Mouse (Mus musculus) small intestine, adult 2 months (tissue): ENCODE data around the gene Tbc1d8. TPM values are rescaled to one million over a fixed set of nuclear protein-coding genes. Genes with fewer than 3 reads are reported as not detected.
A peak's percentile ranks its signal among the peaks of the same experiment; 100 is the strongest.

Experiments used
- H3K27ac ChIP-seq: fragments of 200-500 bp; 2 replicates; pipeline ENCODE4 v1.5.1; 2012; ENCODE audit warnings: low read depth, low read length, control low read depth, inconsistent platforms; ENCODE audit not compliant: insufficient read depth
- H3K27me3 ChIP-seq: fragments of 200-500 bp; 2 replicates; pipeline ENCODE4 v1.6.1; 2012; ENCODE audit warnings: mild to moderate bottlenecking, moderate library complexity, low read length, inconsistent platforms; ENCODE audit not compliant: control insufficient read depth, insufficient read depth
- H3K36me3 ChIP-seq: fragments of 200-500 bp; 2 replicates; pipeline ENCODE4 v1.6.1; 2012; ENCODE audit warnings: mild to moderate bottlenecking, low read length, control low read depth, inconsistent platforms; ENCODE audit not compliant: control insufficient read depth, insufficient read depth
- H3K4me1 ChIP-seq: fragments of 200-500 bp; 2 replicates; pipeline ENCODE4 v1.6.1; 2012; ENCODE audit warnings: low read length, inconsistent platforms, mixed read lengths; ENCODE audit not compliant: control insufficient read depth, insufficient read depth, insufficient read length
- H3K4me3 ChIP-seq: fragments of 200-500 bp; 2 replicates; pipeline ENCODE4 v1.5.1; 2012; ENCODE audit warnings: low read depth, mild to moderate bottlenecking, control low read depth, inconsistent platforms, low read length, moderate library complexity
- CTCF ChIP-seq: fragments of 200-500 bp; IDR thresholded peaks from 2 replicates; pipeline ENCODE4 v1.5.1; 2012; ENCODE audit warnings: low read depth, mild to moderate bottlenecking, control low read depth, inconsistent platforms, low read length, moderate library complexity, mixed read lengths; ENCODE audit not compliant: insufficient replicate concordance, insufficient read length; ENCODE audit errors: extremely low read depth
- POLR2A ChIP-seq: fragments of 200-500 bp; IDR thresholded peaks from 2 replicates; pipeline ENCODE4 v1.6.1; 2012; ENCODE audit warnings: low read depth, mild to moderate bottlenecking, control low read depth, inconsistent platforms, low read length, moderate library complexity
- WGBS: fragments of 180-500 bp; shearing (Covaris S2); methylation state at CpG from one replicate; pipeline ENCODE4 v1.1.7; 2018; 5-methylcytosine and 5-hydroxymethylcytosine counted together
- polyA plus RNA-seq: library from polyadenylated mRNA; depleted of rRNA; stranded (reverse); fragments of >200 nt; gene quantifications from 2 replicates; pipeline ENCODE4 v1.2.3, GENCODE M21; 2012

Tbc1d8 gene
- polyA plus RNA-seq, 1 experiment, result 13.1 TPM

DNA sequence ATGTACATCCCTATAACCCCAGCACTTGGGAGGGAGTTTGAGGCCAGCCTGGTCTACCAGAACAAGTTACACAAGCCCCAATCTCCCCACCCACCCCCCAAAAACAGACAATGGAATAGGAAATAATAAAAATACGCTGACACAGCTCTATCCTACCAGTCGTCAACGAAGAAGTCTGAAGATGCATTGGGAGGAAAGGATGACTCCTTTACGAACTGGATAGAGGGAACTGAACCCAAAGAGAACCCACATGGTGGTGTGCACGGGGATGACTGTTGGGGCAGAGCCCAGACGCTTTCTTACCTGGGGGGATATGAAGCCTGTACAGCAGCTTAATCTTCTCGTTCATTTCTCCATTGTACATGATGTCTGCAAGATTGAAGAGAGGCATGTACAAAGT is 102.4 kb downstream of the Tbc1d8 start:
- H3K36me3 ChIP-seq, result peaks cover 31% of the 10 kb centered on the region
- H3K4me3 ChIP-seq, result no peak overlapping the region
- TF ChIP-seq CTCF (no peak), POLR2A (no peak)
- no peaks in the 10 kb centered on the region for H3K27me3 ChIP-seq
- H3K27ac ChIP-seq, result no peak overlapping the region
- H3K4me1 ChIP-seq, result no peaks in the 10 kb centered on the region
- WGBS, result 77% methylated on average over 7 of the region's 7 CpGs

DNA sequence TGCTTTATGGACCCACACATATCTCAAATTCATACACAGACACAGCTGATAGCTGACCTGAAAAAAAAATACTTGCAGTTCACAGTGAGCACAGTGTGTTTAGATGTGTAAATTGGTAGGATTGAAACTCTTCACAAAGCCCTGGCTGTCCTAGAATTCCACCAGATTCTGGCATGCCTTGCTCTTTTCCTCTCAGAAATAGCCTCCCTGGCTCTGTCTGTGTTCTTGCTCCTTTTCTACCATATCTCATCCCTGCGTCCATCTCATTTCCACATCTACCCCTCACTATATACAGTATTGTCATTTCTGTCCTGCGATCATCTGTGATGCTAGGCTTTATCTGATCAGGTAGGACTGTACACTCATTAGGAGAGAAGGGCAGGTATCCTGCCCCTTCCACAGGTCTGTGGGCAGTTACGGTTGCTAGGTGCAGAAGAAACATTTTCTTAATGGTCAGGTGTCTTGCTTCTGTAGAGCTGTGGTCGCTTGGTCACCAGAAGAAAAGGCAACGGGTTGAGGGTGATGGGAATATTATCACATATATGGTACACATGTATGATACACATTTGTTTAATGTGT is 104.2 kb downstream of the Tbc1d8 start:
- no peak overlapping the region for H3K4me3 ChIP-seq
- H3K27ac ChIP-seq, result no peak overlapping the region
- TF ChIP-seq POLR2A, result no peak
- TF ChIP-seq CTCF, result no peak
- 76% methylated on average over 5 of the region's 5 CpGs for WGBS
- H3K4me1 ChIP-seq, result no peaks in the 10 kb centered on the region
- H3K27me3 ChIP-seq, result no peaks in the 10 kb centered on the region
- peaks cover 46% of the 10 kb centered on the region for H3K36me3 ChIP-seq

DNA sequence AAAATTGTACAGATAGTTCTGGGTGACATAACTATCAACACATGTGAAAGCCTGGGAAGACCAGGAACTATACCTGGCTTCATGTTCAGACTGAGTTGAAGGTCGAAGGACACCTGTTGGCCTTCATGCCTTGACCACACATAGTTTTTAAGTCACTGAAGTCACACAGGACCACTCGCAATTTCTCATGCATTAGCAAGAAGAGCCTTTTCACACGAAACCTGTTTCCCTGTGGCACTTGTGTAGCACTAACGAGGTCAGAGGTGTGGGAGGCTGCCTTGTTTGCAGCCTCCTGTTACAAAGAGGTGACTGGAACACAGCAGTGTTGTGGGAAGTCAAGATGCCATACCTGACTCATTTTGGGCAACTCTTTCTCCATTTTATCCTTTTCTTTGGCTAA is 105.2 kb downstream of the Tbc1d8 start:
- Histone ChIP-seq H3K4me3 (no peak overlapping the region), H3K27ac (no peak overlapping the region), H3K27me3 (no peaks in the 10 kb centered on the region), H3K4me1 (peaks cover 3% of the 10 kb centered on the region; the same call in 1 of the 2 replicates), H3K36me3 (peaks cover 46% of the 10 kb centered on the region)
- WGBS, result 63% methylated on average over 4 of the region's 4 CpGs
- TF ChIP-seq CTCF (no peak), POLR2A (no peak)

DNA sequence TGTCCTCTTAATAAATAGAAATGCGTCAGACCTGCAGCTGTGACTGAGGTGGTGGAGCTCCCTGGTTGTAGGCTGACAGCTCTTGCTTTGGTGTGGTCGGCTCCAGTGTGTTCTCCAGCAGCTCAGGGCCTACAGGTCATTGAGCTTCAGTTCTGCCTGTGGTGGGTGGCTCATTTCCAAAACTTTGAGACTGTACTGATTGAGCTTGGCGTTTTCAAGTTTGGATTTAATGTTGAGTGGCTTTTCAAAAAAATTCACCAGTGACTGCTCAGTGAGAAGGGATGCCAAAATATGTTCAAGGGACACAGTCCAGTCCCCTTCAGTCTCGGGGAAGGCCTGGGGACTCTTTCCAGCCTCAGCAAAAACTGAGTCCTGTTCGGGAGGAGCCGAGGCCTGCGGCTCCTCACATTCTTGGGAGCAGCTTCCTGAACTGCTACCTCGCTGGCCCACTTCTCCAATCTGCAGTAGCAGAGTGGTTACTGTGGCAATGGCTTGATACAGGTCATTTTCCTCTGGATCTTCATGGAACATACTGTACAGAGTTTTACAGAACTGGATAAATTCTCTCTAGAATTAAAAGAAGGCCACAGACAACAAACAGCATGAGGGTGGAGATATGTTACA is 106.2 kb downstream of the Tbc1d8 start:
- 73% methylated on average over 8 of the region's 8 CpGs for WGBS
- TF ChIP-seq POLR2A (no peak), CTCF (no peak)
- Histone ChIP-seq H3K4me1 (peaks cover 3% of the 10 kb centered on the region; the same call in 1 of the 2 replicates), H3K4me3 (no peak overlapping the region), H3K27me3 (no peaks in the 10 kb centered on the region), H3K27ac (no peak overlapping the region), H3K36me3 (peaks cover 46% of the 10 kb centered on the region)

DNA sequence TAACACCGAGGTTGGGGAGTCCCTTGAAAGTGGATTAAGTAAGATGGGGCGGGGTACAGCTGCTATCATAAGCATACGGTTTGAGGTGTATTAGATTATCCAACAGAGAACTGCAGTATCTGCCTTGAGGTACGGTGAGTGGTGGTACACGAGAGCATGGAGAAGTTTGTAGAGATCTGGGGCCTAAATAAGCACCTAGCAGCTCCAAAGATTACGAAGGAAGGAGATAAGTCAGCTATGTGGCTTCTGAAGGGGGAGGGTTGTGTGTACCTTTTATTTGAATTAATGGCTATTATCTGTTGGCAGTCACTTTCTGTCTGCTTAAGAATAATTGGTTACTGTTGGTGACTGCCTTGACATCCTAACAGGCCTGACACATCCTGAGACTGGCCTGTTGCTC is 108.1 kb downstream of the Tbc1d8 start:
- 65% methylated on average over 6 of the region's 6 CpGs for WGBS
- H3K27ac ChIP-seq, result no peak overlapping the region
- TF ChIP-seq POLR2A, result no peak
- peaks cover 4% of the 10 kb centered on the region; the same call in 1 of the 2 replicates for H3K4me1 ChIP-seq
- H3K27me3 ChIP-seq, result no peaks in the 10 kb centered on the region
- peaks cover 44% of the 10 kb centered on the region for H3K36me3 ChIP-seq
- H3K4me3 ChIP-seq, result no peak overlapping the region

DNA sequence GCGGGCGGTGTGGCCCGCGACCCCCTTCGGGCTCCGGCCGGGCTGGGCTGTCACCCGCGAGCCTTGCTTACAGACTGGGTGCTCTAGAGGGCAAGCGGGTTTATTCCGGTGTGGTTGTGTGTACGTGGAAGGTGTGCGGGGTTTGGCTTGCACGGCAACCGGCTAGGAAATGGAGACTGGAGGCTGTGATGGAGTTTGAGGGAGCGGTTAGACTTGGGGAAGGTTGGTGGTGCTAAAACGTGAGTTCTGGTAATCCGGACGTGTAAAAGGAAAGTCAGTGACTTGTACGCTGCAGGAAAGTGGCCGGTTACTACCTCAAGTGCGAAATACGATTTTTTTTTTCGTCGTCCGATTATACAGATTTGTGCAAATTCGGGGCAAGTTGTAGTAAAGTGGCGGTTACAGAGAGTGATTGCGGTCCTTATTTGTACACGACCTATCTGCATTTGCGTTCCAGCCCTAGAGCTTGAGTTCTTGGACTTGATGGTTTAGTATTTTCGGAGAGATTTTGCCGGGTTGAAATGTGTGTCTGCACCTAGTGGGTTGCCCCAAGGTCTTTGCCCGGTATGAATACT is 110.2 kb downstream of the Tbc1d8 start:
- Histone ChIP-seq H3K4me3 (peak overlapping the region; percentile 84), H3K27ac (peak overlapping the region; percentile 64), H3K4me1 (peaks cover 4% of the 10 kb centered on the region; the same call in 1 of the 2 replicates), H3K36me3 (peaks cover 36% of the 10 kb centered on the region), H3K27me3 (no peaks in the 10 kb centered on the region)
- TF ChIP-seq POLR2A, result no peak
- under 1% methylated on average over 34 of the region's 34 CpGs for WGBS

DNA sequence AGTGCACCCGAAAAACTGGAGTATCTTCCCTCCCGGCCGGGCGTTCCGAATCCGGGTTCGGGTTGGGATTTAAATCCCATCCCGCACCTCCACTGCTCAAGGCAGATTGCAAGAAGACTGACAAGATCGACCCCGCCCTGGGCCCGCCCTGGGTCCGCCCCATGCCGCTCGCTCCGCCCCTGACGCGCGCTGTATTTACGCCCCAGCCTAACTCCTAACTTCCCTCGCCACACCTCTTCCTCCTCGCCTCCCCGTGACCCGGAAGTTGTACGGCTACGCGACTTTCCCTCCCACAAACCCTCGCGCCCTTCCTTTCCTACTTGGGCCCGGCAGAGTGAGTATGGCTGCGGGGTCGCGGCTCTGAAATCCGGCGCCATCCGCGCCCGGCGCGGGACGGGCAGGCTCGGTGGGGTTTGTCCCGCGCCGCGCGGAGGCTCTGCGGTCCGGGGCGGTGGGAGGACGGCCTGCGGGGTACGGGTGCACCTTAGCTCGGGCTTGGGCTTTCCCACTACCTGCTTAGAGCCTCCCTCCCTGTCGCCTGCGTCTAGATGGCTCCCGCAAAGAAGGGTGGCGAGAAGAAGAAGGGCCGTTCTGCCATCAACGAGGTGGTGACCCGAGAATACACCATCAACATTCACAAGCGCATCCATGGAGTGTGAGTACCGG is 110.8 kb downstream of the Tbc1d8 start, which contains the start of gene Rpl31:
Gene Rpl31, plus strand, starts transcription at position 242 of the 666 bp plus-strand sequence.
- Histone ChIP-seq H3K27me3 (no peaks in the 10 kb centered on the region), H3K27ac (peak within 1 kb of the TSS; percentile 64), H3K4me3 (peak within 1 kb of the TSS; percentile 84), H3K4me1 (peaks cover 4% of the 10 kb centered on the region; the same call in 1 of the 2 replicates), H3K36me3 (peaks cover 30% of the 10 kb centered on the region)
- no peak for TF ChIP-seq CTCF
- peak; percentile 51 for TF ChIP-seq POLR2A
- WGBS, result under 1% methylated on average over 62 of the region's 62 CpGs
